In genomic region chr3:84306777-84307176, GRCm38 (mm10) we compare ENCODE assay signal across 10 mouse cellular contexts. TPM values are rescaled to one million over a fixed set of nuclear protein-coding genes. Genes with fewer than 3 reads are reported as not detected.
DNase-seq lines count a peak whose midpoint lies in the region; ATAC-seq and TF ChIP-seq lines count a peak whose summit lies in the region.
"Had no signal": no experiment of that assay in that cellular context is flagged by ENCODE, and none has a peak within 500 bp of the region (broad histone marks: within the 10 kb centered on the region; RNA-seq: fewer than 3 reads in every experiment).

Gene Trim2, minus strand, starts transcription at chr3:84306877.

- TF ChIP-seq CTCF in layer of hippocampus, adult 2 months (conservative IDR thresholded peaks at IDR 0.05), result no peak

- no peaks in the 10 kb centered on the region for H3K36me3 ChIP-seq in embryonic facial prominence, embryonic 13.5 days
- H3K36me3 ChIP-seq in neural tube, embryonic 12.5 days, result no peaks in the 10 kb centered on the region

- H3K9me3 ChIP-seq in embryonic facial prominence, embryonic 13.5 days, result no peaks in the 10 kb centered on the region
- H3K9me3 ChIP-seq in neural tube, embryonic 12.5 days, result no peaks in the 10 kb centered on the region

- no peak within 1 kb of the TSS; the same call in 1 of the 2 replicates for H3K4me2 ChIP-seq in embryonic facial prominence, embryonic 13.5 days
- peak within 1 kb of the TSS; percentile 79 for H3K4me2 ChIP-seq in neural tube, embryonic 12.5 days (replicated peaks)

- no peak for ATAC-seq in embryonic facial prominence, embryonic 13.5 days (ENCODE audit: insufficient number of reproducible peaks, insufficient read depth, low FRiP score, low TSS enrichment, low read depth)
- no peak for ATAC-seq in neural tube, embryonic 12.5 days (ENCODE audit: low FRiP score, low read depth)

- H3K27ac ChIP-seq in layer of hippocampus, adult 2 months, result peak within 1 kb of the TSS; percentile 89
- H3K27ac ChIP-seq in embryonic facial prominence, embryonic 13.5 days, result no peak within 1 kb of the TSS
- peak within 1 kb of the TSS; percentile 47; the same call in 1 of the 2 replicates for H3K27ac ChIP-seq in neural tube, embryonic 12.5 days
- H3K27ac ChIP-seq: macrophage had no signal

- WGBS in embryonic facial prominence, embryonic 13.5 days, result 96% methylated on average over 3 of the region's 3 CpGs
- WGBS in large intestine, adult 2 months, result 98% methylated on average over 3 of the region's 3 CpGs
- WGBS in neural tube, embryonic 12.5 days, result 96% methylated on average over 3 of the region's 3 CpGs

- no peak within 1 kb of the TSS for H3K9ac ChIP-seq in embryonic facial prominence, embryonic 13.5 days
- no peak within 1 kb of the TSS for H3K9ac ChIP-seq in neural tube, embryonic 12.5 days

- H3K27me3 ChIP-seq in embryonic facial prominence, embryonic 13.5 days, result peaks cover 45% of the 10 kb centered on the region
- H3K27me3 ChIP-seq in neural tube, embryonic 12.5 days (replicated peaks), result no peaks in the 10 kb centered on the region

- peak within 1 kb of the TSS; percentile 68; the same call in 1 of the 2 replicates for H3K4me3 ChIP-seq in layer of hippocampus, adult 2 months
- H3K4me3 ChIP-seq in embryonic facial prominence, embryonic 13.5 days, result no peak within 1 kb of the TSS
- peak within 1 kb of the TSS; percentile 46; the same call in 1 of the 2 replicates for H3K4me3 ChIP-seq in neural tube, embryonic 12.5 days
- H3K4me3 ChIP-seq: erythroblast, embryonic 14.5 days had no signal

- H3K4me1 ChIP-seq in embryonic facial prominence, embryonic 13.5 days, result peaks cover 23% of the 10 kb centered on the region
- peaks cover 35% of the 10 kb centered on the region for H3K4me1 ChIP-seq in neural tube, embryonic 12.5 days

- DNase-seq in layer of hippocampus, adult 2 months (ENCODE audit: low spot score in 2 of 2), result no peak
- DNase-seq in layer of hippocampus, adult 9-11 months, result no peak
- DNase-seq in large intestine, adult 2 months (ENCODE audit: low read depth, low spot score), result no peak
- no peak for DNase-seq in cerebellum, adult 8-10 months
- no peak for DNase-seq in right cerebral cortex, postnatal 14 days
- no peak for DNase-seq in heart, adult 8-10 months (ENCODE audit: low spot score)

RNA-seq across cellular contexts. Expression of gene Trim2, which starts in this region (rescaled TPM):
- total RNA-seq in layer of hippocampus, adult 2 months (2021), result 100 to 1,000 TPM; 409 to 447 TPM
- polyA plus RNA-seq in embryonic facial prominence, embryonic 13.5 days (2015; fragmentation: Nextera tagmentation; extraction: Ambion mirVana), result 25.5 and 27.9 TPM in 2 replicates
- polyA plus RNA-seq in large intestine, adult 2 months (2012; rRNA removed), result 22.8 and 78.6 TPM in 2 replicates
- polyA plus RNA-seq in neural tube, embryonic 12.5 days (2016; fragmentation: Nextera tagmentation; extraction: Ambion mirVana), result 132 and 151 TPM in 2 replicates
- total RNA-seq in heart, adult 8-10 months (2022), result 1 to 10 TPM; 4.9 to 8.2 (median 6.7) TPM

Comparison
In these comparisons a context has a peak if more than half of its experiments do, and no peak if none do; other contexts are left out.
1. RNA of gene Trim2 (total RNA-seq): 409 to 447 TPM in layer of hippocampus, adult 2 months; 4.9 to 8.2 TPM in heart, adult 8-10 months; every median in the first group is over 10 times any median in the second.